Mouse (Mus musculus) adrenal gland, postnatal 25 days (tissue): ENCODE results near the gene Ifna1. TPM values are rescaled to one million over a fixed set of nuclear protein-coding genes. Genes with fewer than 3 reads are reported as not detected.
"Not testable (repeated sequence)": the region's sequence is repeated elsewhere in the genome, so short reads cannot be mapped to it uniquely, and the experiment has no call there.

Source experiments
- DNase-seq: peaks from one replicate; pipeline ENCODE4 v3.0.0; 2021; ENCODE audit warnings: mixed read lengths
- long read RNA-seq: library from polyadenylated mRNA; stranded (forward); transcript quantifications from one replicate; pipeline ENCODE4 v2.0.0, GENCODE M21; 2021
- total RNA-seq: library from RNA; stranded (reverse); gene quantifications from 2 replicates; pipeline ENCODE4 v1.2.3, GENCODE M21; 2021

The Ifna1 gene
- not detected in 2 replicates for total RNA-seq
- long read RNA-seq: 0 reads

GRCm38 (mm10) chr4:88849698-88850097, at the start of gene Ifna1:
TSS of gene Ifna1 (plus strand) at chr4:88850087.
- DNase-seq: no peak

- DNase-seq: not testable (repeated sequence)
Measured at GRCm38 (mm10) chr4:88802954-88803353, 46.9 kb upstream of the Ifna1 start, which contains the start of gene Gm13287. TSS of gene Gm13287 (plus strand) at chr4:88803254.

- not testable (repeated sequence) for DNase-seq
Measured at GRCm38 (mm10) chr4:88805231-88805630, 44.7 kb upstream of the Ifna1 start, which contains the start of gene Gm13288. TSS of gene Gm13288 (plus strand) at chr4:88805531.

GRCm38 (mm10) chr4:88805761-88806160, 44.1 kb upstream of the Ifna1 start:
- peak; percentile 26 for DNase-seq

- no peak for DNase-seq
Measured at GRCm38 (mm10) chr4:88815928-88816327, 34.0 kb upstream of the Ifna1 start, which contains the start of gene Ifna7. TSS of gene Ifna7 (plus strand) at chr4:88816228.

GRCm38 (mm10) chr4:88819659-88820058, 30.2 kb upstream of the Ifna1 start, which contains the start of gene Ifna11:
TSS of gene Ifna11 (plus strand) at chr4:88819959.
- DNase-seq: no peak

- no peak for DNase-seq
Measured at GRCm38 (mm10) chr4:88822995-88823394, 26.9 kb upstream of the Ifna1 start.

- DNase-seq: not testable (repeated sequence)
Measured at GRCm38 (mm10) chr4:88827116-88827515, 22.8 kb upstream of the Ifna1 start, which contains the start of gene Ifna6. TSS of gene Ifna6 (plus strand) at chr4:88827416.

- DNase-seq: peak; percentile 7
Measured at GRCm38 (mm10) chr4:88830523-88830922, 19.4 kb upstream of the Ifna1 start.

- DNase-seq: not testable (repeated sequence)
Measured at GRCm38 (mm10) chr4:88835225-88835624, 14.7 kb upstream of the Ifna1 start, which contains the start of gene Ifna5. TSS of gene Ifna5 (plus strand) at chr4:88835525.

- DNase-seq: no peak
Measured at GRCm38 (mm10) chr4:88838828-88839227, 11.1 kb upstream of the Ifna1 start.

- no peak for DNase-seq
Measured at GRCm38 (mm10) chr4:88840058-88840457, 9.8 kb upstream of the Ifna1 start.

- DNase-seq: no peak
Measured at GRCm38 (mm10) chr4:88841438-88841911, 8.4 kb upstream of the Ifna1 start, which contains the start of gene Ifna4. TSS of gene Ifna4 (plus strand) at chr4:88841861.

GRCm38 (mm10) chr4:88845334-88845733, 4.6 kb upstream of the Ifna1 start:
- no peak for DNase-seq

- DNase-seq: no peak
Measured at GRCm38 (mm10) chr4:88851026-88851763, 1.3 kb downstream of the Ifna1 start.

- DNase-seq: no peak
Measured at GRCm38 (mm10) chr4:88859214-88859613, 9.3 kb downstream of the Ifna1 start.

GRCm38 (mm10) chr4:88863309-88863708, 13.4 kb downstream of the Ifna1 start:
- no peak for DNase-seq

- no peak for DNase-seq
Measured at GRCm38 (mm10) chr4:88864599-88864998, 14.7 kb downstream of the Ifna1 start.

GRCm38 (mm10) chr4:88865011-88865569, 15.2 kb downstream of the Ifna1 start:
- no peak for DNase-seq

GRCm38 (mm10) chr4:88867366-88867925, 17.6 kb downstream of the Ifna1 start:
- peak; percentile 72 for DNase-seq

- peak; percentile 9 for DNase-seq
Measured at GRCm38 (mm10) chr4:88867926-88868911, 18.3 kb downstream of the Ifna1 start.
